Mouse (Mus musculus): ENCODE results near the gene Csnk1d.

Csnk1d gene

GRCm38 (mm10) chr11:120987608-120988007 lies 3.5 kb downstream of the Csnk1d start:
- DNase-seq (ENCODE audit: low read depth, low spot score) = no peak

GRCm38 (mm10) chr11:120984448-120985330 lies 6.4 kb downstream of the Csnk1d start:
- peak; percentile 63 for DNase-seq (ENCODE audit: low read depth, low spot score)

- DNase-seq (ENCODE audit: low read depth, low spot score) = no peak
These were observed 8.7 kb downstream of the Csnk1d start for GRCm38 (mm10) chr11:120982459-120982858.

GRCm38 (mm10) chr11:120981661-120982060 lies 9.5 kb downstream of the Csnk1d start:
- no peak for DNase-seq (ENCODE audit: low read depth, low spot score)

- DNase-seq (ENCODE audit: low read depth, low spot score) = no peak
These were observed 10.6 kb downstream of the Csnk1d start for GRCm38 (mm10) chr11:120980427-120981035.

- no peak for DNase-seq (ENCODE audit: low read depth, low spot score)
These were observed 11.3 kb downstream of the Csnk1d start for GRCm38 (mm10) chr11:120979711-120980426.

GRCm38 (mm10) chr11:120973318-120973717 lies 17.8 kb downstream of the Csnk1d start:
- no peak for DNase-seq (ENCODE audit: low read depth, low spot score)

GRCm38 (mm10) chr11:120971237-120971636 lies 19.9 kb downstream of the Csnk1d start:
- no peak for DNase-seq (ENCODE audit: low read depth, low spot score)

- no peak for DNase-seq (ENCODE audit: low read depth, low spot score)
These were observed 21.4 kb downstream of the Csnk1d start for GRCm38 (mm10) chr11:120969742-120970141.

- no peak for DNase-seq (ENCODE audit: low read depth, low spot score)
These were observed 25.5 kb downstream of the Csnk1d start for GRCm38 (mm10) chr11:120965587-120965986.

GRCm38 (mm10) chr11:120964195-120965157 lies 26.7 kb downstream of the Csnk1d start:
- no peak for DNase-seq (ENCODE audit: low read depth, low spot score)

- peak; percentile 62 for DNase-seq (ENCODE audit: low read depth, low spot score)
These were observed 28.2 kb downstream of the Csnk1d start for GRCm38 (mm10) chr11:120962909-120963308.

GRCm38 (mm10) chr11:120962050-120962771 lies 28.9 kb downstream of the Csnk1d start:
- no peak for DNase-seq (ENCODE audit: low read depth, low spot score)

- DNase-seq (ENCODE audit: low read depth, low spot score) = no peak
These were observed 29.5 kb downstream of the Csnk1d start for GRCm38 (mm10) chr11:120961594-120961993.

GRCm38 (mm10) chr11:120960248-120960647 lies 30.9 kb downstream of the Csnk1d start:
- no peak for DNase-seq (ENCODE audit: low read depth, low spot score)

- no peak for DNase-seq (ENCODE audit: low read depth, low spot score)
These were observed 31.6 kb downstream of the Csnk1d start for GRCm38 (mm10) chr11:120959564-120959963.

GRCm38 (mm10) chr11:120959066-120959465 lies 32.1 kb downstream of the Csnk1d start:
- no peak for DNase-seq (ENCODE audit: low read depth, low spot score)

GRCm38 (mm10) chr11:120957731-120958257 lies 33.3 kb downstream of the Csnk1d start:
- DNase-seq (ENCODE audit: low read depth, low spot score) = no peak

- DNase-seq (ENCODE audit: low read depth, low spot score) = no peak
These were observed 34.1 kb downstream of the Csnk1d start for GRCm38 (mm10) chr11:120957052-120957451.

GRCm38 (mm10) chr11:120955701-120956100 lies 35.4 kb downstream of the Csnk1d start:
- no peak for DNase-seq (ENCODE audit: low read depth, low spot score)
